Mouse (Mus musculus): ENCODE measurements around the gene A730015C16Rik. TPM values are rescaled to one million over a fixed set of nuclear protein-coding genes. Genes with fewer than 3 reads are reported as not detected.
A peak's percentile ranks its signal among the peaks of the same experiment; 100 is the strongest.

A730015C16Rik gene
- polyA plus RNA-seq (2016; fragmentation: Nextera tagmentation; extraction: Ambion mirVana), result 1.5 and 1.8 TPM in 2 replicates

DNA sequence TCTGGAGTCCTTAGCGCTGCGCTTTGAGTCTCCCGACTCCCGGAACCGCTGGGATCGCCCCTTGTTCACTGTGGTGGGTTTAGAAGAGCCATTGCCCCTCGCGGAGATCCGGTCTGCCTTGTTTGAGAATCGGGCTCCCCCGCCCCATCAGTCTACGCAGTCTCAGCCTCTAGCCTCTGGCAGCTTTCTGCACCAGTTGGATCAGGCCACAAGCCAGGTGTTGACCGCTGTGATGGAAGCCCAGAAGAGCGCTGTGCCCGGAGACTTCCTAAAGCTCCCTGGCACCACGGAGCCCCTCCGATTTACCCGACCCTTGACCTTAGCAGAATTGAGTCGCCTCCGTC lies at the start of gene A730015C16Rik:
A730015C16Rik (minus strand) TSS at position 115 of the 344 bp plus-strand sequence.
- Histone ChIP-seq H3K4me3 (peak within 1 kb of the TSS; percentile 91), H3K36me3 (peaks cover 33% of the 10 kb centered on the region), H3K27ac (peak within 1 kb of the TSS; percentile 89), H3K9me3 (no peaks in the 10 kb centered on the region), H3K4me1 (replicated peaks) (peaks cover 27% of the 10 kb centered on the region), H3K27me3 (ENCODE audit: insufficient read depth, poor library complexity, severe bottlenecking) (no peaks in the 10 kb centered on the region)
- DNase-seq (ENCODE audit: low spot score), result no peak
- 14% methylated on average over 20 of the region's 20 CpGs for WGBS

DNA sequence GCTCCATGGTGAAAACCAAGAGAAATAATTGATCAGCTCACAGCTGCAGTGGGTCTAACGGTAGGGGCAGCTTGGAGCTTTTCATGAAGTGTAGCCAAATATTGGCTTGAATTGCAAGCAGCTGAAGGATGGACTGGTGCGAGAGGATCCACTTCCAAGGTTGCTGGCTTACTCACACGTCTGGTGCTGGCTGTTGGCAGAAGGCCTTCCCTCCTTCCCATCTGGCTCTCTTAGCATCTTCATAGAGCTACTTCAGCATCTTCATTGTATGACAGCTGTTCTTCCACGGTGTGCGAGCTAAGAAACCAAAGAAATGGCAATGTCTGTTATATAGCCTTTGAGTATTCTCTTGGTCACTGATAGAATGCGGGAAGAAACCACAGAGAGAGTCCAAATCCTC lies 42.5 kb upstream of the A730015C16Rik start:
- Histone ChIP-seq H3K4me1 (replicated peaks) (no peaks in the 10 kb centered on the region), H3K36me3 (no peaks in the 10 kb centered on the region), H3K4me3 (no peak overlapping the region), H3K27ac (no peak overlapping the region), H3K27me3 (ENCODE audit: insufficient read depth, poor library complexity, severe bottlenecking) (no peaks in the 10 kb centered on the region), H3K9me3 (no peaks in the 10 kb centered on the region)
- WGBS, result 88% methylated on average over 6 of the region's 6 CpGs
- DNase-seq (ENCODE audit: low spot score), result no peak

GRCm38 (mm10) chr4:108887456-108887855 lies 39.0 kb upstream of the A730015C16Rik start:
- Histone ChIP-seq H3K4me1 (replicated peaks) (0 out of 2 replicates have a peak, but pooled peaks cover 5% of the 10 kb centered on the region), H3K36me3 (no peaks in the 10 kb centered on the region), H3K9me3 (no peaks in the 10 kb centered on the region), H3K4me3 (no peak overlapping the region), H3K27me3 (ENCODE audit: insufficient read depth, poor library complexity, severe bottlenecking) (no peaks in the 10 kb centered on the region), H3K27ac (no peak overlapping the region)
- DNase-seq (ENCODE audit: low spot score), result no peak
- WGBS, result 87% methylated on average over 4 of the region's 4 CpGs

DNA sequence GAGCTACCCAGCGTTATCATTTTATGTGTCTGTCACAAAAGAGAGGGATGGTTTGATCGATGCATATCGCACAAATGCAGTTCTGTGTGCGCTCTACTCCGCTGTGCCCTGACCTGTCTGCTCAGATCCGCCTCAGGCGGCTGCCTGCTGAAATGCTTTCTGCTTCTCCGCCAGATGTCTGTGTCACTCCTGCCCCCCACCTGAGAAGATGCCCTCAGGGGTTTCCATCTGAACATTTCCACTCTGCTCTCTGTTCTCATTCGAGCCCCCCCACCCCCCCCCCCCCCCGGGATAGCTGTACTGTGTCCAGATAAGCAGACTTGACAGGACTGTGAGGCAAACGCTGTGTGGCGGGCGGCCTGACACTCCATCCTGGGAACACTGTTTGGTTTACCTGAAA lies 35.4 kb upstream of the A730015C16Rik start:
- H3K27me3 ChIP-seq (ENCODE audit: insufficient read depth, poor library complexity, severe bottlenecking), result peaks cover 13% of the 10 kb centered on the region
- H3K9me3 ChIP-seq, result no peaks in the 10 kb centered on the region
- H3K27ac ChIP-seq, result no peak overlapping the region
- H3K4me3 ChIP-seq, result no peak overlapping the region
- no peaks in the 10 kb centered on the region for H3K36me3 ChIP-seq
- peaks cover 17% of the 10 kb centered on the region; the same call in 1 of the 2 replicates for H3K4me1 ChIP-seq (replicated peaks)
- WGBS, result 56% methylated on average over 13 of the region's 13 CpGs
- no peak for DNase-seq (ENCODE audit: low spot score)

GRCm38 (mm10) chr4:108878963-108879822 lies 30.8 kb upstream of the A730015C16Rik start, which contains the start of gene Rab3b:
Gene Rab3b (plus strand): TSS chr4:108879063.
- peak; percentile 78 for DNase-seq (ENCODE audit: low spot score)
- peak within 1 kb of the TSS; percentile 86 for H3K27ac ChIP-seq
- H3K27me3 ChIP-seq (ENCODE audit: insufficient read depth, poor library complexity, severe bottlenecking), result peaks cover 21% of the 10 kb centered on the region
- under 1% methylated on average over 46 of the region's 46 CpGs for WGBS
- H3K9me3 ChIP-seq, result no peaks in the 10 kb centered on the region
- H3K36me3 ChIP-seq, result no peaks in the 10 kb centered on the region
- peak within 1 kb of the TSS; percentile 77 for H3K4me3 ChIP-seq
- peaks cover 20% of the 10 kb centered on the region; the same call in 1 of the 2 replicates for H3K4me1 ChIP-seq (replicated peaks)

DNA sequence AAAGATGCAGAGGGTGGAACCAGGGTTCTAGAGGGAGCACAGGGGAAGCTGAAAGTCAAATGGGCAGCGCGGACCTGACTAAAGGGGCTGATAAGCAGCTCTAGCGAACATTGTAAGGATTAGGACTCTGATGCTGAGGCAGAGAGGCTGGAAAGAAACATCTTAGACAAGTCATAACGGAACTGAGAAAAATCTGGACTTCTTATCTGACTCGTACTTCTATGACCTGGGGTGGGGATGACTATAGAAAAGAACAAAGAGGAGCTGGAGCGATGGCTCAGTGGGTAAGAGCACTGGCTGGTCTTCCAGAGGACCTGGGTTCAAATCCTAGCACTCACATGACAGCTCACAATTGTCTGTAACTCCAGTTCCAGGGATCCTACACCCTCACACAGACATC lies 29.5 kb upstream of the A730015C16Rik start:
- Histone ChIP-seq H3K27ac (no peak overlapping the region), H3K36me3 (no peaks in the 10 kb centered on the region), H3K9me3 (no peaks in the 10 kb centered on the region), H3K4me3 (no peak overlapping the region), H3K27me3 (ENCODE audit: insufficient read depth, poor library complexity, severe bottlenecking) (peaks cover 21% of the 10 kb centered on the region), H3K4me1 (replicated peaks) (peaks cover 15% of the 10 kb centered on the region; the same call in 1 of the 2 replicates)
- WGBS, result 81% methylated on average over 6 of the region's 6 CpGs
- DNase-seq (ENCODE audit: low spot score), result no peak

DNA sequence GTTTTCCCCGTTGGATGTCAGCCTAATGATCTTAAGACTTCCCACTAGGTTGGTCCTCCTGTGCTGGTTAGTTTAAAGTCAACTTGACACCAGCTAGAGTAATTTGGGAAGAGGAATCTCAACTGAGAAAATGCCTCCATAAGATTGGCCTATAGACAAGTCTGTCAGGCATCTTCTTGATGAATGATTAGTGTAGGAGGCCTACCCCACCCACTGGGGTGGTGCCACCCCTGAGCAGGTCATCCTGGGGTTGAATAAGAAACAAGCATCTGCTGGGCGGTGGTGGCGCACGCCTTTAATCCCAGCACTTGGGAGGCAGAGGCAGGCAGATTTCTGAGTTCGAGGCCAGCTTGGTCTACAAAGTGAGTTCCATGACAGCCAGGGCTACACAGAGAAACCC lies 25.3 kb upstream of the A730015C16Rik start:
- Histone ChIP-seq H3K36me3 (no peaks in the 10 kb centered on the region), H3K27ac (no peak overlapping the region), H3K27me3 (ENCODE audit: insufficient read depth, poor library complexity, severe bottlenecking) (0 out of 2 replicates have a peak, but pooled peaks cover 8% of the 10 kb centered on the region), H3K4me1 (replicated peaks) (peaks cover 2% of the 10 kb centered on the region; the same call in 1 of the 2 replicates), H3K4me3 (no peak overlapping the region), H3K9me3 (no peaks in the 10 kb centered on the region)
- 80% methylated on average over 5 of the region's 5 CpGs for WGBS
- DNase-seq (ENCODE audit: low spot score), result no peak

- DNase-seq (ENCODE audit: low spot score), result peak; percentile 77
- H3K36me3 ChIP-seq, result 0 out of 2 replicates have a peak, but pooled peaks cover under 1% of the 10 kb centered on the region
- WGBS, result 36% methylated on average over 10 of the region's 10 CpGs
- H3K27me3 ChIP-seq (ENCODE audit: insufficient read depth, poor library complexity, severe bottlenecking), result no peaks in the 10 kb centered on the region
- no peak overlapping the region for H3K4me3 ChIP-seq
- H3K9me3 ChIP-seq, result no peaks in the 10 kb centered on the region
- H3K4me1 ChIP-seq (replicated peaks), result no peaks in the 10 kb centered on the region
- no peak overlapping the region for H3K27ac ChIP-seq
These were observed 21.4 kb upstream of the A730015C16Rik start for GRCm38 (mm10) chr4:108869730-108870374.

DNA sequence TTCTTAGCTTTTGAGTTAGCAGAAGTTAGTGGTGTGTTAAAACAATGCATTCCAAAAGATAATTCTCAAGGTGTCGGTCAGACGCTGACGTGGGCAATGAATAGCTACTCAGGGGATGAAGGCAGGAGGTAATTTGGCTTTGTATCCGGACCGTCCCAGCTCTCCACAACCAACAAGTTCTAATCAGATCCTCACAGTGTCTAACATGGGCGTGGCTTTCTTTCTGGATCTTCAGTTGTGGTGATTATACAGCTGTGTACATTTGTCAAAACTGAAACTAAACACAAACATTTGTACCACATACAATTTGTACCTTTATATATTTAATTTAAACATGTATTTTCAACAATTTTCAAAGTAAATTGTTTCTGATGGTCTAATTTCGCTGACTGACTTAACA lies 18.4 kb upstream of the A730015C16Rik start:
- 87% methylated on average over 7 of the region's 7 CpGs for WGBS
- Histone ChIP-seq H3K4me3 (no peak overlapping the region), H3K36me3 (peaks cover 29% of the 10 kb centered on the region), H3K4me1 (replicated peaks) (no peaks in the 10 kb centered on the region), H3K27me3 (ENCODE audit: insufficient read depth, poor library complexity, severe bottlenecking) (no peaks in the 10 kb centered on the region), H3K9me3 (no peaks in the 10 kb centered on the region), H3K27ac (no peak overlapping the region)
- no peak for DNase-seq (ENCODE audit: low spot score)

DNA sequence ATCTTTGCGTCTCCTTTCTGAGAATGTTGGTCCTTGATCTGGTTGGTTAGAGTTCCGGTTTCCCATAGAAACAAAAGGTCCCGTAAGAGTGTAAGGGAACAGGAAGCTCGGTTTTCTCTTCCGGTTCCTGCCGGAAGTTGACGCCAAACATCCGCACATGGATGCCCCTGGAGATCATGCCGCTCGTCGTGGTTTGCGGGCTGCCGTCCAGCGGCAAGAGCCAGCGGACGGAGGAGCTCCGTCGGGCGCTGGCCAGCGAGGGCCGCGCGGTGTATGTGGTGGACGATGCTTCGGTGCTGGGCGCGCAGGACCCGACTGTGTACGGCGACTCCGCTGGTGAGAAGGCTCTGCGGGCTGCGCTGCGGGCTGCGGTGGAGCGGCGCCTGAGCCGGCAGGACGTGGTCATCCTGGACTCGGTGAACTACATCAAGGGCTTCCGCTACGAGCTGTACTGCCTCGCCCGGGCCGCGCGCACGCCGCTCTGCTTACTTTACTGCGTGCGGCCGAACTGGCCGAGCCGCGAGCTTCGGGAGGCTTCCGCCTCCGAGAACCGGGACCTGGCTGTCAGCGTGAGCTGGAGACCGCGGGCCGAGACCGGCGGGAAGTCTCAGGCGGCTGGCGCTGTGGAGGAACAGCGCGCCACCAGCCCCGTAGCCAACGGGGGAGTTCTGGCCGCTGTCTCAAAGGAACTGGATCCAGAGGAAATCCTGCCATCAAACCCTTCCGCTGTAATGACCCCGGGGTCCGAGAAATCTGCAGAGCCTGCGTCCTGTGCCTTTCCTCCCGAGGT lies 509 bp downstream of the A730015C16Rik start, which contains the start of gene Kti12:
Kti12 (plus strand) TSS at position 71 of the 790 bp plus-strand sequence.
- Histone ChIP-seq H3K9me3 (no peaks in the 10 kb centered on the region), H3K4me3 (peak within 1 kb of the TSS; percentile 91), H3K4me1 (replicated peaks) (peaks cover 33% of the 10 kb centered on the region), H3K27ac (peak within 1 kb of the TSS; percentile 89), H3K27me3 (ENCODE audit: insufficient read depth, poor library complexity, severe bottlenecking) (no peaks in the 10 kb centered on the region), H3K36me3 (peaks cover 27% of the 10 kb centered on the region)
- DNase-seq (ENCODE audit: low spot score), result peak; percentile 86
- WGBS, result under 1% methylated on average over 77 of the region's 77 CpGs

- Histone ChIP-seq H3K27ac (no peak overlapping the region), H3K27me3 (ENCODE audit: insufficient read depth, poor library complexity, severe bottlenecking) (no peaks in the 10 kb centered on the region), H3K4me3 (no peak overlapping the region), H3K9me3 (no peaks in the 10 kb centered on the region), H3K4me1 (replicated peaks) (peaks cover 33% of the 10 kb centered on the region), H3K36me3 (peaks cover 31% of the 10 kb centered on the region)
- 90% methylated on average over 5 of the region's 5 CpGs for WGBS
- no peak for DNase-seq (ENCODE audit: low spot score)
These were observed 2.4 kb downstream of the A730015C16Rik start for GRCm38 (mm10) chr4:108845824-108846569.

- peak overlapping the region; percentile 75 for H3K27ac ChIP-seq
These were observed 5.1 kb downstream of the A730015C16Rik start for GRCm38 (mm10) chr4:108843336-108843735.

More at GRCm38 (mm10) chr4:108843336-108843735, 5.1 kb downstream of the A730015C16Rik start:
- Histone ChIP-seq H3K27me3 (ENCODE audit: insufficient read depth, poor library complexity, severe bottlenecking) (no peaks in the 10 kb centered on the region), H3K36me3 (peaks cover 20% of the 10 kb centered on the region), H3K9me3 (no peaks in the 10 kb centered on the region), H3K4me3 (no peak overlapping the region), H3K4me1 (replicated peaks) (peaks cover 17% of the 10 kb centered on the region)
- no peak for DNase-seq (ENCODE audit: low spot score)

Data from hindbrain, embryonic 10.5 days (tissue).